Mouse (Mus musculus) embryonic stem cell, embryonic (primary cell): ENCODE data around the gene Atg14.

Source experiments
- CTCF ChIA-PET, 4 experiments: fragments of 300-600 bp in 2 of 4; fragments of 350-600 bp in 2 of 4; sonication (Branson Sonifier 250); formaldehyde crosslinking; loops; one replicate each; lab custom pipeline; 2022; ENCODE audit warnings: inconsistent platforms in 2 of 4; lab: Charles Lee
- POLR2A ChIA-PET, 4 experiments: fragments of 300-600 bp in 2 of 4; fragments of 350-600 bp in 2 of 4; sonication (Branson Sonifier 250); formaldehyde crosslinking; loops; one replicate each; lab custom pipeline; 2022; ENCODE audit warnings: antibody characterized with exemption in 4 of 4, inconsistent platforms in 1 of 4; lab: Charles Lee

Atg14 gene

GRCm38 (mm10) chr14:47560714-47561113 lies 9.7 kb downstream of the Atg14 start:
- POLR2A ChIA-PET, result interaction anchor here in 2 of 4 experiments (1.1 to 4.4 kb wide), 4 partner anchors 10 to 15 kb away, joined by 3 to 31 read pairs (median 4); no protein-coding TSS in a partner anchor
- CTCF ChIA-PET, result interaction anchor here in 1 of 4 experiments (1.2 kb wide), 1 partner anchor 89 kb away, joined by 3 read pairs; no protein-coding TSS in a partner anchor

GRCm38 (mm10) chr14:47555225-47555624 lies 15.2 kb downstream of the Atg14 start:
- POLR2A ChIA-PET, result interaction anchor here (0.6 to 6.1 kb wide), 12 partner anchors 9 to 133 kb away, joined by 3 to 63 read pairs (median 6); partner anchors contain the start of gene Atg14 (in 1 of the 4)

DNA sequence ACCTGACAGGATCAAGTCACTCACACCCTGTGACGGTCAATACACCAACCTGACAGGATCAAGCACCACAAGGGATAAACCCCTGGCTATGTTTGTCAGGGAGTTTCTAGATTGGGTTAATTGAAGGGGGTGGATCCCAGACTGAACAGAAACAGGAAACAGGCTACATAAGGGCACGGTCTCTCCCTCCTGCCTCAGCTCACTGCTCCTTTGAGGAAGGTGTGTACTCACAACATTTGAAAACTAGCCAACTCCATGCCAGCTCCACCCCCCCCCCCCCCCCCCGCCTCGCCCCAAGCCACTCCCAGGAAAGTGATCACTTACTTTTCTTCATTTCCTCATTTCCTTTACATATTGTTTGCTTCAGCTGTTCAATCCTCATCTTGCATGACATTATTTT lies 16.2 kb downstream of the Atg14 start:
- ChIA-PET POLR2A (interaction anchor here (0.6 to 6.1 kb wide), 17 partner anchors 8 to 827 kb away, joined by 3 to 63 read pairs (median 6); partner anchors contain the start of gene Atg14 (in 1 of the 4)), CTCF (interaction anchor here (0.6 to 1.7 kb wide), 7 partner anchors 14 to 763 kb away, joined by 3 to 6 read pairs (median 3); no protein-coding TSS in a partner anchor)

More at GRCm38 (mm10) chr14:47555225-47555624, 15.2 kb downstream of the Atg14 start:
- CTCF ChIA-PET, result interaction anchor here in 3 of 4 experiments (0.6 to 1.7 kb wide), 7 partner anchors 13 to 1551 kb away, joined by 3 to 9 read pairs (median 3); no protein-coding TSS in a partner anchor

DNA sequence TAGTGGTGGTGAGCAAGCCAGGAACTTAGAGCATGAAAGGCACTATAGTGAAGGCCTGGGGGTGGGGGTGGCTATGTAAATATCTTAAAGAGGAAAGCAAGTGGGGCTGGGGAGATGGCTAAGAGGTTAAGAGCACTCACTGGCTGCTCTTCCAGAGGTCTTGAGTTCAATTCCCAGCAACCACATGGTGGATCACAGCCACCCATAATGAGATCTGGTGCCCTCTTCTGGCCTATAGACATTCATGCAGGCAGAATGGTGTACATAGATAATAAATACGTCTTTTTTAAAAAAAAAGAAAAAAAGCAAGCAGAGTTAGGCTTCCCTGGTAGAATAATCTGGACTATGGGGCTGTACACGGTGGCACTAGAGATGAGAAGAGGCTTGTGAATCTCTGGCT lies 17.1 kb downstream of the Atg14 start:
- ChIA-PET CTCF (interaction anchor here in 1 of 4 experiments (0.6 kb wide), 1 partner anchor 763 kb away, joined by 3 read pairs; no protein-coding TSS in a partner anchor), POLR2A (interaction anchor here in 3 of 4 experiments (0.5 to 1.8 kb wide), 6 partner anchors 15 to 535 kb away, joined by 3 to 7 read pairs (median 4); partner anchors contain the start of gene Atg14 (in 1 of the 3))

DNA sequence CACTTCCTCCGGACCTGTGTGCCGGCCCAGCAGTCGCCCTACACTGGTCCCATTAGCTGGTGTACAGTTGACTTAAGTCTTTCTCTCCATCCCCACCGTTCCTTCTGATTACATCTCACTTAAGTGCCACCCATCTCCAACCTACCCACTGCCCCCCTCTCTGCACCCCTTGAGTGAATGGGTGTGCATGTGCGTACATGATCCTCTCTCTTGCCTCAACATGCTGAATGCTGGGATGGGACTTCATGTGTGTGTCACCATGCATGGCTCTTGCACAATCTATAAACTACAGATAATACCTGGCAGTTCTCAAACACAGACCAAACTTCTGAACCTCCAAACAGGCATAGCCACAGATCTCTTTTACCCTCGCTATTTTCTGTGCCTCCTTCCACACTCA lies 18.8 kb downstream of the Atg14 start:
- ChIA-PET CTCF (interaction anchor here in 3 of 4 experiments (0.5 to 1.6 kb wide), 3 partner anchors 16 to 151 kb away, joined by 3 to 10 read pairs (median 4); no protein-coding TSS in a partner anchor), POLR2A (interaction anchor here in 2 of 4 experiments (0.6 to 2.1 kb wide), 16 partner anchors 8 to 197 kb away, joined by 3 to 8 read pairs (median 4); no protein-coding TSS in a partner anchor)

DNA sequence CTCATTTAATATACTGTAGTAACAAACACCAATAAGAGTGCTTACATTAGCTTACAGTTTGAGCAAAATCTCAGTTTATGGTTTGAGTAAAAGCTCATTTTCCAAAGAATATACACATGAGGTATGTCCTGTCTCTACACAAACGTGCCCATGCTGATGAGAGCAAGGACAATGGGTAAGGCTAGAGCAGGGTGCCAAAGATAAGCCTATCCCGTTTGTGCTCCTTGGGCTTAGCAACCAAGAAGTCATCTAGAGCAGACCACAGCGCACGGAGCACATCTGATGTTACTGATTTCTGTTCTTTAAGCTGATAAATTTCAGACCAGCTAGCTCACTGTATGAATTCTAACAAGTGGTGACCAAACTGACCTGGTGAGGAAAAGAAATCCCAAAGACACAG lies 25.6 kb downstream of the Atg14 start:
- CTCF ChIA-PET, result interaction anchor here in 3 of 4 experiments (0.6 to 2.6 kb wide), 3 partner anchors 11 to 138 kb away, joined by 3 to 8 read pairs (median 7); no protein-coding TSS in a partner anchor
- POLR2A ChIA-PET, result interaction anchor here in 2 of 4 experiments (1.1 to 4.5 kb wide), 8 partner anchors 8 to 139 kb away, joined by 3 to 22 read pairs (median 4); no protein-coding TSS in a partner anchor

DNA sequence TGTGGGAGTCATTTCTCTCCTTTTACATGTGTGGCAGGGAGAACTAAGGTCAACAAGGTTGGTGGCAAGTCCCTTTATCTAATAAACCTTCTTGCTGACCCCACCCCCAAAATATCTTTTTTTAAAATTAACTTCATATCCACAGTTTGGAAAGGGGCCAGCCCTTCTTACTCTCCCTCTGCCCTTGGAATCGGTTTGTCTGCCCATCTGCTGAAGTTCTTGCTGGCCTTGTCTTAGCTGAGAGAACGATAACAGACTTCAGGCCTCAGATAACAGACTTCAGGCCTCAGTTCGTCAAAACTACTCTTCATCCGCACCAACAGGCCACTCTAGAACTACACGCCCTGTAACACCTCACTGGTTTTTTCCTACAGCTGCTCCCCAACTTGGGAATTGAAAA lies 26.2 kb downstream of the Atg14 start:
- POLR2A ChIA-PET, result interaction anchor here in 2 of 4 experiments (1.1 to 4.5 kb wide), 6 partner anchors 8 to 29 kb away, joined by 3 to 22 read pairs (median 4); no protein-coding TSS in a partner anchor
- CTCF ChIA-PET, result interaction anchor here in 2 of 4 experiments (1.0 to 2.6 kb wide), 2 partner anchors 10 to 14 kb away, joined by 3 to 8 read pairs; no protein-coding TSS in a partner anchor

- CTCF ChIA-PET, result interaction anchor here in 2 of 4 experiments (0.9 to 1.7 kb wide), 3 partner anchors 8 to 15 kb away, joined by 3 to 6 read pairs (median 4); no protein-coding TSS in a partner anchor
- POLR2A ChIA-PET, result interaction anchor here in 2 of 4 experiments (1.0 to 4.5 kb wide), 4 partner anchors 8 to 30 kb away, joined by 3 to 22 read pairs (median 4); no protein-coding TSS in a partner anchor
Measured at GRCm38 (mm10) chr14:47542283-47542682, 28.2 kb downstream of the Atg14 start.

DNA sequence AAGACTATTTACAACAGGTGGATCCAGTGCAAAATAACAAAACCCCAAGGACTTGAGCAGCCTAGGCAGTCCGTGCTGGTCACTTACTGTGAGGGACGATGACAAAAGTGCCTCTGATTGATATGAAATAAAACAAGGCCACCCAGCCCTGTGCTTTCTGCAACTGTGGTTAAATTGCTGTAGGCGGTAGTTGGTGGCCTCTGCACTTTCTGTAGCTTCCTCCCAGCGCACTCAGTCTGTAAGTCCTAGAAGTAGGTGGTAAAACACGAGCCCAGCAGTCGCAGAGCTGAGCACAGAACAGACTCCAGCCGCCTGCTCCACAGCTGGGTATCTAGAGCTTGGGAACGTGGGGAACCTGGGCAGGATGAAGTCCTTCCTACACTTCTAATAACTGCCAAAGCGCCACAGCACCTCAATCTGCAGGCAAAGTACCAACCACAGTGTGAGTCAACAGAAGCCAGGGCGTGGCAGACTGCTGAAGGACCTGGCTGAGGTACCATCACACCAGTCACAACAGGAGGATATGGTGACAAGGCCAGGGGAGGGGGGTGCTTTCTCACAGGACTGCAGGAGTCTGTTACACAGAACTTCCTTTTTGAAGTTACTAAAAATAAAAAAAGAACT lies 29.0 kb downstream of the Atg14 start:
- POLR2A ChIA-PET, result interaction anchor here in 2 of 4 experiments (0.6 to 1.8 kb wide), 3 partner anchors 7 to 135 kb away, joined by 3 to 4 read pairs (median 3); no protein-coding TSS in a partner anchor
- CTCF ChIA-PET, result interaction anchor here in 3 of 4 experiments (0.6 to 1.7 kb wide), 5 partner anchors 8 to 541 kb away, joined by 3 to 6 read pairs (median 4); no protein-coding TSS in a partner anchor

DNA sequence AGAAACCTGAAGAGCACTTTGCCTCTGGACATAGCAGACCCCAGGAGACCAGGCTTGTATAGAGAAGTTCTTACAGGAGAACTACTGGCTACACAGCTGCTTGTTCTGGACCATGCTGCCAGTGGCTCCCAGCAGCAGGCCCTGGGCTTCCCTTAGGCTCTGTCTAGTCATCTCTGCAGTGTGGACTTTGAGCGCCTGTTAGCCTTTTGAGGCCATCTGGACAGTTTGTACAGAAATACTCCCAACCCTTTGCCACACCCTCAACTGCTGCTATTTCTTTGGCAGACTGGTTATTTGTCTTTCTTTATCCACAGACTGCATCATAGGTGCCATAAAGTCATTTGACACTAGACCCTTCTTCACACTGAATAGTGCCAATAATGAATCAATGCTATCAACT lies 35.4 kb downstream of the Atg14 start:
- ChIA-PET POLR2A (interaction anchor here in 2 of 4 experiments (0.8 to 3.6 kb wide), 5 partner anchors 9 to 38 kb away, joined by 3 to 22 read pairs (median 5); no protein-coding TSS in a partner anchor), CTCF (interaction anchor here in 1 of 4 experiments (0.6 kb wide), 1 partner anchor 17 kb away, joined by 4 read pairs; no protein-coding TSS in a partner anchor)

- CTCF ChIA-PET, result interaction anchor here (0.5 to 1.8 kb wide), 50 partner anchors 8 to 1165 kb away, joined by 3 to 14 read pairs (median 4); partner anchors contain the start of genes Dlgap5 (in 1 of the 4), Mapk1ip1l (in 1 of the 4), Socs4 (in 1 of the 4) and Wdhd1 (in 1 of the 4)
- POLR2A ChIA-PET, result interaction anchor here (0.6 to 3.6 kb wide), 32 partner anchors 8 to 447 kb away, joined by 3 to 22 read pairs (median 4); no protein-coding TSS in a partner anchor
Measured at GRCm38 (mm10) chr14:47534176-47534525, 36.3 kb downstream of the Atg14 start.

- ChIA-PET CTCF (interaction anchor here (0.5 to 1.8 kb wide), 53 partner anchors 9 to 1165 kb away, joined by 3 to 14 read pairs (median 4); partner anchors contain the start of genes Dlgap5 (in 1 of the 4), Mapk1ip1l (in 1 of the 4), Socs4 (in 1 of the 4) and Wdhd1 (in 1 of the 4)), POLR2A (interaction anchor here (0.6 to 3.6 kb wide), 34 partner anchors 7 to 446 kb away, joined by 3 to 22 read pairs (median 4); no protein-coding TSS in a partner anchor)
Measured at GRCm38 (mm10) chr14:47533365-47534175, 36.9 kb downstream of the Atg14 start.

- CTCF ChIA-PET, result interaction anchor here in 2 of 4 experiments (0.6 to 1.0 kb wide), 4 partner anchors 127 to 839 kb away, joined by 3 to 12 read pairs (median 4); no protein-coding TSS in a partner anchor
- POLR2A ChIA-PET, result interaction anchor here in 2 of 4 experiments (0.5 to 3.6 kb wide), 7 partner anchors 8 to 61 kb away, joined by 3 to 22 read pairs (median 4); no protein-coding TSS in a partner anchor
Measured at GRCm38 (mm10) chr14:47532496-47532895, 38.0 kb downstream of the Atg14 start.

- POLR2A ChIA-PET, result interaction anchor here in 2 of 4 experiments (0.5 to 1.5 kb wide), 6 partner anchors 15 to 112 kb away, joined by 3 to 4 read pairs (median 3); no protein-coding TSS in a partner anchor
- CTCF ChIA-PET, result interaction anchor here (0.5 to 2.5 kb wide), 24 partner anchors 9 to 498 kb away, joined by 3 to 11 read pairs (median 4); no protein-coding TSS in a partner anchor
Measured at GRCm38 (mm10) chr14:47529592-47529991, 40.9 kb downstream of the Atg14 start.

DNA sequence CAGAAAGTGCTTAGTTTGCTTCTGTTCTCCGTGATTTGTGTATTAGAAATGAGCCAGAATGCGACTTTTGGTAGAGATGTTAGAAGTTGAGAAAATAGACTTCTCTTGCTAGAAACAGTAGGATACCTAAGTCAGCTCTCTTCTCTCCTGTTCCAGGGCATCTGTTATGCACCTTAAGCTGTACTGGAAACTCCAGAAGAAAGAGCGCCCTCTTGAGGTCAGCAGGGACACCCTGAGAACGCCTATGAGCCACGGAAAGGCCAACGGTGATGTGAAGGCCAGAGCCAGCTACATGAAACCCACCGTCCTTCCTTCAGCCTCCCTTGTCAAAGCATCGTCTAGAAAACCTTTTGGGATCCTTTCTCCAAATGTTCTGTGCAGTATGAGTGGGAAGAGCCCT lies 41.4 kb downstream of the Atg14 start:
- ChIA-PET CTCF (interaction anchor here (0.5 to 2.5 kb wide), 29 partner anchors 9 to 599 kb away, joined by 3 to 11 read pairs (median 4); no protein-coding TSS in a partner anchor), POLR2A (interaction anchor here in 2 of 4 experiments (0.5 to 1.5 kb wide), 7 partner anchors 14 to 112 kb away, joined by 3 to 4 read pairs (median 3); no protein-coding TSS in a partner anchor)

GRCm38 (mm10) chr14:47528293-47528692 lies 42.2 kb downstream of the Atg14 start:
- CTCF ChIA-PET, result interaction anchor here (0.6 to 2.5 kb wide), 14 partner anchors 8 to 243 kb away, joined by 3 to 11 read pairs (median 4); no protein-coding TSS in a partner anchor
- POLR2A ChIA-PET, result interaction anchor here in 1 of 4 experiments (0.9 kb wide), 1 partner anchor 56 kb away, joined by 3 read pairs; no protein-coding TSS in a partner anchor
